Mouse (Mus musculus): ENCODE results near the gene Lcor. TPM values are rescaled to one million over a fixed set of nuclear protein-coding genes. Genes with fewer than 3 reads are reported as not detected.

Gene Lcor
- 10 to 100 TPM; 12.0 to 12.2 TPM for total RNA-seq (2021)
- long read RNA-seq, experiment 1, full-length matches to known transcripts: 1 of 4 reads
- long read RNA-seq, experiment 1, partial matches to known transcripts: 0 of 4 reads
- long read RNA-seq, experiment 1, other reads (novel, unspliced or antisense): 3 of 4 reads
- long read RNA-seq, experiment 2, partial matches to known transcripts: 0 of 3 reads
- long read RNA-seq, experiment 2, other reads (novel, unspliced or antisense): 3 of 3 reads

DNA sequence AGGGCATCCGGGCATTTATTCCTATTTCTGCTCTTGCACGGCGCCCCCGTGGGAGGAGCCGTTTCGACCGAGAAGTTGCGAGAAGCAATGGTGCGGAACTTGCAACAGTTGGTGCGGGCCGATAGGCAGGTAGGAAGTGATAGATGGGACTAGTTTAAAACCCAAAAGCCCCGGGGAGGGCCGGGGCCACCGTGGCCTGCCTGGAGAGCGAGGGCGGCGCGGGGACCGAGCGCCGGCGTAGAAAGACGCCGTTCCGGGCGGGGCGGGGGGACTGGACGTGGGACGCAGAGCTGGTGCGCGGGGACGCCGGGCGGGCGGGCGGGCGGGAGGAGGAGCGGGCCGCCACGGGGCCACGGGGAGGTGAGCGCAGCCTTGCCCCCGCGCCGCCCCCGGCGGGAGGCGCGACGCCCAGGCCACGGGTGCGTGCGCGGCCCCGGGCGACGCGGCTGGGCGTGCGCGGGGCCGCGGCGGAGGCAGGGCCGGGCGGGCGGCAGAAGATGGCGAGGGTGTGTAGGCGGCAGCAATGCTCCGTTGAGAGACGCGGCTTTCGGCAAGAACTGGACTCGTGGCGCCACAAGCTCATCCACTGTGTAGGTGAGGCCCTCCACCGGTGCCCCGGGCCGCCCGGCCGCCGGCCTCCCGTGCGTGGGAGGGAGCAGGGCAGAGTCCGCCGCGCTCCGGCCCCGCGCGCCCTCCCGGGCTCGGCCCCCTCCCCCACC, at the start of gene Lcor:
Gene Lcor, plus strand, starts transcription at position 448 of the 719 bp plus-strand sequence.
- intact Hi-C loops (cut with DNase I; ENCODE audit: low total_unique reads): no loop called here
- DNase-seq: peak; percentile 84

DNA sequence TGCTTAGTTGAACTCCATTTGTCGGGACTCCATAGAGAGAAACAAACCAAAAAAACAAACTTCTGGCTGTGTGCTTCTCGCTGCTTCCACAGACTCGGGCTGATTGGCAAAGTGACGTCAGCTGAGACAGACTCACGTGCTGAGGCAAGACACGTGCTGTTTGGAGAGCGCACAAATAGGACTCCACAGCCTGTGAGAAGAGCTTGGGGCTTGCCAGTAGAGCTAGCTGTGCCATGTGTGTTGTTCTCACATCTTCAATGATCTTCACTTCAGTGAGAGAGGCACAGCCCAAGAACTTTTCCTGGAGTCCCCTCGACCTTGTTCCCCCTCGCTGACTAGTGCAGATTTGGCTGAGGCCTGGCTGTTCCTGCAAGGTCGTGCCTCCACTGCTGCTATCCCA, 47.1 kb upstream of the Lcor start:
- no peak for DNase-seq
- intact Hi-C loops (cut with DNase I; ENCODE audit: low total_unique reads): no loop called here

DNA sequence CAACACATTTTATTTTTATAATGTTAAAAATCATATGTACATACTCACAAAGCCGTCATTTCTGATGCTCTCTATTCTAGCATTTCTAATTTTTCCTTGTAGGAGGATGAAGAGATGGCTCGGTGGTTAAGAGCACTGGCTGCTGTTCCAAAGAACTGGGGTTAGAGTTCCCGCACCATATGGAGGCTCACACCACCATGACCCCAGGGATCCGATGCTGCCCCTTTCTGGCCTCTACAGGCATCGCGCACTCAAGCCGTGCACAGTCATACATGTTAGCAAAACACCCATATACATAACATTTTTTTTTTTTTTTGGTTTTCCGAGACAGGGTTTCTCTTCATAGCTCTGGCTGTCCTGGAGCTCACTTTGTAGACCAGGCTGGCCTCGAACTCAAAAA, 46.0 kb upstream of the Lcor start:
- intact Hi-C loops (cut with DNase I; ENCODE audit: low total_unique reads): no loop called here
- no peak for DNase-seq

DNA sequence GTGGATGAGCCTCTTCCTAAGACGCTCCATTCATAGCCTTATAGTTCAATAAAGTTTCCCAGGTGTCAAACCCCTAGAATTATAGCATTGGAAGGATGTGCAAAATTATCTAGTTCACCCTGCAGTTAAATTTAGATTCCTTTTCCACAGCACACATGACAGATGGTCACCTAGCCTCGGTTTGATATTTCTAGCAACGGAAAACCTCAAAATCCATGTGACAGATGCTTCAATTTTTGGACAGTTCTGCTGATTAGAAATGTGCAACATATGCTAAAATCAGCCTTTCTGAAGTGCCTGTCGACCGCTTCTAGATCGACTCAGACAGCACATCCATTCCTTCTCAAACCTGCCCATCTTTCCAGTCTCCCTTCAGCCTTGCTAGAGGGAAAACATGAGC, 43.5 kb upstream of the Lcor start:
- no peak for DNase-seq
- intact Hi-C loops (cut with DNase I; ENCODE audit: low total_unique reads): no loop called here

DNA sequence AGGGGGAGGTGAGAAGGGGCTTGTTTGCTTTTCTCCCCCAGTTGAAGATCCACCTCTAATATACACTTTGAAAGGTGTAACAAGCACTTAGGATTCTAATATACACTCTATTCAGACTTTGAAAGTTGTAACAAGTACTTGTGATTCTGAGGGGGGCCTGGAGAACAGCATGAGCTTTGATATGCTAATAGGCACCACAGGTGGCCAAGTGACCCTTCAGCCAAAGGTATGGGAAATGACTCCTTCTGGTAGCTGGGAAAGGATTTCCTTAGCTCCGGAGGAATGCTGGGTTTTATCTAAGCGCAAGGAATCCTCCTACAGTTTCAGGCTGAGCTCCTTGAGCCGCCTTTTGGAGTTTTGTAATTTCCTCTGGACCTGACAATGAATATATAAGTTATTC, 41.0 kb upstream of the Lcor start:
- intact Hi-C loops (cut with DNase I; ENCODE audit: low total_unique reads): no loop called here
- no peak for DNase-seq

DNA sequence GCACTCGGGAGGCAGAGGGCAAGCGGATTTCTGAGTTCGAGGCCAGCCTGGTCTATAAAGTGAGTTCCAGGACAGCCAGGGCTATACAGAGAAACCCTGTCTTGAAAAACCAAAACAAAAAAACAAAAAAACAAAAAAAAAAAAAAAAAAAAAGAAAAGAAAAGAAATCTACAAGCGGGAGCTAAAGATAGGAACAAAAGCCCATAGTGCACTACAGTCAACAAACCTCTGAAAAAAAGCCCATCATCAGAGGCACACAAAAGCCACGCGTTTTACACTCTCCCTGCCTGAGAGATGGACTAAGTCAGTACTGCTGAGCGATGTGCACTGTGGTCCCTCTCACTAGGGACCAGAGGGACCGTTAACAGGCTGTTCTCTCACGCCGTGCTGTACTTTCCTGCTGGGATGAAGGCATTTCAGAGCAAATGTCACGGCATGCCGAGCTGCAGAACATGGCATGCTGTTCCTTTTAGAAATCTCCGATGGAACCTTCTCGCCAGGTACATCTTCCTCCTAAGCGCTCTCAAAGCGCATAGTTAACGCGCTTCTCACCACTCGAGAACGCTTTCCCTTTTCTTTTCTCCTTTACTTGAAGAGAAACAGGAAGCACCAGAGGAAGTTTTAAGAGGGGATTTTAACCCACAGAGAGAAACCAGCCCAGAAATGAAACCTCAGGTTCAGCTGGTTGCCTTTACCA, 40.4 kb upstream of the Lcor start:
- intact Hi-C loops (cut with DNase I; ENCODE audit: low total_unique reads): no loop called here
- no peak for DNase-seq

DNA sequence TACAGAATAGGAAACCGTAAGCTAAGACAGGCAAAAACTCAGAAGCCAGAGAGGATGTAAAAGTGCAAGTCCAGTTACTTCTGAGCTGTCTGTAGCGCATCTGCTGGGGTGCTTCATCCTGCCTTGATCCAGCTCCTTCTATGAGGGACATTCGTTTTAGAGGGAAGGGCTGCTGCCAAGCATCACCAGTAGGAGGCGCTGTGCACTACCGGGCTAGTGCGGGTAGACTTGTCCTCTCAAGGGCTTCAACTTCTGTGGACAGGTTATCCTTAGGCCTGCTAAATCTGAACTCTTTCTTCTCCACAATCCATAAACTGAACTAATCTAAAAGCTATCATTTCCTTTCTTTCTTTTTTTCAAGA, 39.8 kb upstream of the Lcor start:
- intact Hi-C loops (cut with DNase I; ENCODE audit: low total_unique reads): no loop called here
- peak; percentile 46 for DNase-seq

DNA sequence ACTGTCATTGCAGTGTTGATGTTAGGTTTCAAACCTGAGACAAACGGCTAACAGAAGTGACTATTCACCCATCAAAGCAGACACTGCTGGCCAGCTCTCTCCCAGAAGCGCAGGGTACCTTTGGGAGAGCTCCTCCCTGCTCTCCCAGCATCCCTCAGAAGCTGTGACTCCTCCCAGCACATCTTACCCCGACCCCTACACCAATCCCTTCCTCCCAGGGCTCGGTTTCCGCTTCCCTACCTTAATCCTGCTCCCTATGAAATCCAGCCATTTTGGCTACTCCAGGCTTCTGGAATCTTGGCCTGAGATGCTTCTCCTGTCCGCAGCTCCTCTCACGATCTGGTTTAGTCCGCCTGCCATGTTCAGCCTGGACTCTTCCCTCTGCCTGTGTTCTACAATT, 37.9 kb upstream of the Lcor start:
- DNase-seq: no peak
- intact Hi-C loops (cut with DNase I; ENCODE audit: low total_unique reads): no loop called here

DNA sequence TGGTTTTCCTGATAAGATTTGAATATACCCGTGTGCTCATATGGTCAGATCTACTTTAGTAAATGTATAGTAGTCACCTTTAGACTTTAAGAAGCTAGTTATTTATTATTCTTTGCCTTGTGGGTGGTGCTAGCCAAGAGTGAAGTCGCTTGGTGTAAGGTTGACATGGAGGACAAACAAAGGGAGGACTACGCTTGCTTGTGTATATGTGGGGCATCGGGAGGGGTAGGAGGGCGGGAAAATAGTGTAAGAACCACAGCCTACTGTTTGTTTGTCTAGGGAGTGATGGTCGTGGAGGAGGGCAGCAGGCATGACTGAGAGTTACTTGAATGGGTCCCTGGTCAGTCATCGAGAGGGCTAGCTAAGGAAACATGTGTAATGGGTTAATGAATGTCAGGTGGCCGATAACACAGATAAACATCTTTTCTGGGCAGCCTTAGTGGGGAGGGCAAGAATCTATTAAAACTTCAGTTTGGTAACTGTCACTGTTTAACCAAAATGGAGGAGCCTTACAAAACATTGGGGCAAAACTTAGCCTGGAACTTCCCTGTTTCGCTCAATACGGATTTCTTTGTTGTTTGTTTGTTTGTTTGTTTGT, 37.3 kb upstream of the Lcor start:
- DNase-seq: no peak
- intact Hi-C loops (cut with DNase I; ENCODE audit: low total_unique reads): no loop called here

DNA sequence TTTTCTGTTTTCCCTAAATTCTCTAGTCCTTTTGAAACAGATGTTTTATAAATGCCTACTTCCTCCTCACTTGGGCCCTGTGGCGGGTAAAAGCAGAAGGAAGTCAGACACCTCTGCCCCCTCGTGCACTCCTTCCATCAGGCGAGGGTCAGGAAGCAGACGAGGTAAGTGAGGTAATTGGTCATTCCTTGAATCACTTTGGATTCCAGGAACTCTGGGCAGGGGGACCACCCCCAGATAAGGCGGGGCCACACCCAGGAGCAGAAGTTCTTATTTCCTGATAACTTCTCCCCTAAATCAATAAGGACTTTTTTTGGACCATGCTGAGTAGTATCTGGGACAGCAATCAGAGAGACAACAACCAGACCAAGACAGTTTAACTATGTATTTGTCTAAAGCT, 36.7 kb upstream of the Lcor start:
- intact Hi-C loops (cut with DNase I; ENCODE audit: low total_unique reads): no loop called here
- no peak for DNase-seq

DNA sequence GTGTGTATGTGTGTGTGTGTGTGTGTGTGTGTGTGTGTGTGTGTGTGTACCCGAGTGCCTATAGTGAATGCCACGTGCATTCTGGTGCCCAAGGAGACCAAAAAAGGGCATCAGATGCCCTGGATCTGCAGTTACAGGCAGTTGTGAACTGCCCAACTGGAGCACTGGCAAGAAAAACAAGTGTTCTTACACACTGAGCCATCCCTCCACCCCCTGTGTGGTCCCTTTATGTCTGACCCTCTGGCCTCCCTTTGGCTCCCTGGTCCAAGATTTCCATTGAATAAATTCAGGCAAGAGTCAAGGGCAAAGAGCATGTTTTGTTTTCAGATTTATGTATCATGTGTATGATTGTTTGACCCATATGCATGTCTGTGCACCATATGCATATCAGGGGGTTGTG, 35.3 kb upstream of the Lcor start:
- intact Hi-C loops (cut with DNase I; ENCODE audit: low total_unique reads): no loop called here
- DNase-seq: no peak

DNA sequence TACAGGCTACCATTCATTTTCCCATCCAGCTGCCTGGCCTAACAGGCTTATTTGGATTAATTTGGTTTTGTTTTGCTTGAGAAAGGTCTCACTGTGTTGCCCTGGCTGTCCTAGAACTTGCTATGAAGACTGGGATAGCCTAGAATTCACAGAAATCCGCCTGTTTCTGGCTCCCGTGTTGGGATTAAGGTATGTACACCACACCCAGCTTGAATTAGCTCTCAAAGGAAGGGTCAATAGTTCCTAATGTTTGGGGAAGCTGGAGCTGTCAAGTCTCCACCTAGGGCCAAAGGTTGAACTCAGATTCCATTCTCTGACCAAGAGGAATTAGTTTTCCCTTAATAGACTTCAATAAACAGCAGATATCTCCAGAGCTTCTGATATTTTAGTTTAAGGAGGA, 34.7 kb upstream of the Lcor start:
- intact Hi-C loops (cut with DNase I; ENCODE audit: low total_unique reads): no loop called here

DNA sequence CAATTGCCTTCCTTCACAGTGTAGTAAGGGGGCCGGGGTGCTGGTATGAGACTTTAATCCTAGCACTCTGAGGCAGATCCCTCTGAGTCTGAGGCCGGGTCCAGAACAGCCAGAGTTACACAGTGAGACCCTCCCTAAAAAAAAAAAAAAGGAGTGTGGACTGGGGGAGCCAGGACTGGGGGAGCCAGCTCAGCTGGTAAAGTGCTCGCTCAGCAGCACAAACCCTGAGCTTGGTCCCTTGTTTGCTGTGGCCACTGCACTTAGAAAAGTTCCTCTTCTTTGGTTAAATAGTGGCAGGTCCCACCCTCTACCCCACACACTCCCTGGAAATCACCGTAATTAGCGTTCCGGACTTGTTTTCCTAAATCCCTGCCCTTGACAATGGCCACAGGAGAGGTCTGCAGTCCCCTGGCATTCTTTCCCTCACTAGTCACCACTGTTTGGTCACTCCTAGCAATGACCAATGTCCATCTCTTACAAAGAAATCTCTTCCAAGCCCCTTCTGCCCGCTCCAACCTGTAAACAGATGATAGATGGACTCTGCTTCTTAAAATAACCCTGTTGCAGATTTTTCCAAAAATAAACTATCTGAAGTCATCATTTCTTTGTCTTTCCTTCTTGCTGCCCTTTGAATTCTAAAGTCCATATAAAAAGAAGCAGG, 32.9 kb upstream of the Lcor start:
- intact Hi-C loops (cut with DNase I; ENCODE audit: low total_unique reads): no loop called here
- no peak for DNase-seq

More for the DNA sequence above, 34.7 kb upstream of the Lcor start:
- no peak for DNase-seq

DNA sequence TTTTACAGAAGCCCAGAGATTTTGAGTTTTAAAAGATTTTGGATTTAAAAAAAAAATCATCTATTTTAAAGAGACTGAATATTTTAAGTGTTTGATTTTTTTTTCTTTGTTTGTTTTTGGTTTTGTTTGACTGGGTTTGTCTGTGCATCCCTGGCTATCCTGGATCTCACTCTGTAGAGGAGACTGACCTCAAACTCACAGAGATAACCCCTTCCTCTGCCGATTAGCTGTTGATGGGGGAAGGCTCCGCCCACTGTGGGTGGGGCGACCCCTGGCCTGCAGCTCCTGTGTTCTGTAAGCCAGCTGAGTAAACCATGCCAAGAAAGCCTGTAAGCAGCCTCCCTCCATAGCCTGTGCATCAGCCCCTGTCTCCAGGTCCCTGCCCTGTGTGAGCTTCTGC, 30.3 kb upstream of the Lcor start:
- intact Hi-C loops (cut with DNase I; ENCODE audit: low total_unique reads): no loop called here
- DNase-seq: no peak

DNA sequence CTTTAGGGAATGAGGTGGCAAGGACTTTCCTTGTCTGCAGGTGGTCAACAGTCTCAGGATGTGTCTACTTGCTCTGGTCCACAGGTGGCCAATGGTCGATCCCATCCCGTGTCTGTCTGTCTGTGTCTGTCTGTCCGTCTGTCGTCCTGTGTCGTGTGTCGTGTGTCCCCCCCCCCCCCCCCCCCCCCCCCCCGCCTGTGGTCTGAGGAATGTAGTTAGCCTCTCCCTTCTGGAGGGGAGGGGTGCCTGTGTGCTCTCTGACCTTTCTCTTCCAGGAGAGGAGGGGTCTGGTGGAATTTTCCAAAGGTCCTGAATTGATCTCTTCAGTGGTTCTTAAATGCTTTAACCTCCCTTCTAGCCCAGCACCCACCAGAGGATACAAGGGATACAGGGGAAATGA, 27.8 kb upstream of the Lcor start:
- intact Hi-C loops (cut with DNase I; ENCODE audit: low total_unique reads): no loop called here
- no peak for DNase-seq

DNA sequence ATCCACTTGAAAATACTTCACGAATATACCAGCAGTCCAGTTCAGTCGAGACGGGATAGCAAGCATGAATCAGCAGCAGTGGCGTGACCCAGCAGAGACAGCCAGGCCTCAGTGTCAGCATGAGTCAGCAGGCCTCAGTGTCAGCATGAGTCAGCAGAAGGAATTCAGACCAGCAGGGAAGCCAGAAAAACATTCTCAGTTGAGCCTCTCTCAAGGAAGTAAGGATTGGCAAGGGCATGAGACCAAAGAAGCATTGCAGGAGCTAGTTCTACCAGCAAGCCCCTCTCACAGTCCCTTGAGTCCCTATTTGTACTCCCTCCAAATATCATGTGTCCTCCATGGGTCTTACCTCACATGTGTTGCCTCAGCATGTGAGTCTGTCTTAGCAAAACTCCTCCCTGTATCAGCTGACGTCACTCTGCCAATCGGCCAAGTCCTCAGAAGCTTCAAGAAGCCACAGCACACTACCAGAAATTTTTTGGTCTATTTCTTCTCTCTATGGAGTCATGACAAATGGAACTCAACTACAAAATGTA, 27.3 kb upstream of the Lcor start:
- no peak for DNase-seq
- intact Hi-C loops (cut with DNase I; ENCODE audit: low total_unique reads): no loop called here

DNA sequence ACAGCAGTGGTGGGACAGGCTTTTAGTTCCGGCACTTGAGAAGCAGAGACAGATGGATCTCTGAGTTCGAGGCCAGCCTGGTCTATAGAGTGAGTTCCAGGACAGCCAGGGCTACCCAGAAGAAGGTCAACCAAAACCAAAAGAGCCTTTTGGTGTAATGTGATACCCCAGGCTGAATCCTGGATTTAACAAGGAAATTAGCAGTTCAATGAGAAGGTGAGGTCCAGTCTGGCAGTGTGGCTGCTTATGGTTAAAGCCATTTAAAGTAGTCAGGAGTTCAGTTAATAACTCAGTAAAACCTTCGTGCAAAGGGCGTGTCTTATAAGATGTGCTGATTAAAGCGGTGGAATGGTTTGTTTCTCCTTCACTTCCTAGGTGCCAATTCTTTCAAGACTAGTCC, 25.3 kb upstream of the Lcor start:
- intact Hi-C loops (cut with DNase I; ENCODE audit: low total_unique reads): no loop called here

DNA sequence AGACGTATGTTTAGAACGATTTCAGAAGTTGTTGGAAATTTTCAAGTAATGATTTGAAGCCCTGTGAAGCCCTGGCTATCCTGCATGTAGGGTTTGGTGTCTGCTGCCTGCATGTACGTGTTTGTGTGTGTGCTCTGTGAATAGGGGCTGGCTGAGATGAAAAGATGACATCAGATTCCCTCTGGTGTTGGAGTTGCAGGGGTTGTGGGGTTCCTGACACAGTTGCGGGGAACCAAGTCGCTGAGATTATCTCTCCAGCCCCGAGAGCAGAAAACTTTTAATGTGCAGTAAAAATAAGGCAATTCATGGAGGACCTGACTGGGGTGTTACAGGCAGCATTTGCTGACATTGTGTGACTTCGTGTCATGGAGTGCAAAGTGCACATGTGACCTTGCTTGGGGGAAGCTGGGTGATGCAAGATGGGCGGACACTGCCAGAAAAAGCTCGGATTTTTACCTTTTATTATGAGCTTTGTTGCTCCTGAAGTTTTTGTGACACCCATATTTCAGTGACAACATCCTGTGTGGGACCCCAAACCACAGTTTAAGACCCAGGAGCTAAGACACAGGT, 20.2 kb upstream of the Lcor start:
- intact Hi-C loops (cut with DNase I; ENCODE audit: low total_unique reads): no loop called here
- DNase-seq: no peak

More for the DNA sequence above, 25.3 kb upstream of the Lcor start:
- DNase-seq: no peak

DNA sequence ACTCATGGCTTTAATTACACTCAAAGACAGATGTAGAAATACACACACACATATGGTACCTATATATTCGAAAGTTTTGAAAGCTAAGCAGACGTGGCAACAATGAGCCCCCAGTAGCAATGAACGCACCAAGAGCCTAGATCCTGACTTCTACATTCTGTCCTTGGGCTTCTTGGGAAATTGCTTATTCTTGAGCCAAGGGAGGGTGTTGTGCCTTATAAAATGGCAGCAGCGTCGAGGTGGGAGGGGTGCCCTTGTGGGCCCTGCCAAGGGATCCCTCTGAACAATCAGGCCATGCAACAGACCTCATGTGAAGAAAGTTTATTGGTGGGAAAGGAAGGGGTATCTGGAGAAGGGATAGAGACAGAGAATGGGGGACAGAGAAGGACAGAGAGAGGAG, 18.6 kb upstream of the Lcor start:
- no peak for DNase-seq
- intact Hi-C loops (cut with DNase I; ENCODE audit: low total_unique reads): no loop called here

DNA sequence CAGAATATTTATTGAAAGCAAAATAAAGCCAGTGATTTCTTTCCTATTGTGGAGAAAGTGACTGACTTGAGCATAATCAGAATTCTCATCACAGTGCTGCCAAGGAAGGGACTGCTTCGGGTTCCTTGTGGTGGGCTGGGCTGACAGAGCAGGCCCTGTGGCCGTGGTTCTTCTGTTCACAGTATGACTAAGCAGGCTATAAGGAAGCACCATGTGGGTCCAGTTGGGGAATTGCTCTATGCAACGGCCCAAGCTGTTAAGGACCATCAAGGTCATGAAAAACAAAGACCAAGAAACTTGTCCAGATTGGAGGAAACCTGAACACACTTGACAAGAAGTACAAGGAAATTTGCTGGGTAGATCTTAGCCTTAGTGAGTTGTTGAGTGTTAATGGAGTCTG, 16.0 kb upstream of the Lcor start:
- no peak for DNase-seq
- intact Hi-C loops (cut with DNase I; ENCODE audit: low total_unique reads): no loop called here
